Mouse (Mus musculus) neural tube, embryonic 13.5 days (tissue): ENCODE measurements at regions not wholly inside any gene's neighbourhood (a gene's known extent, or its start where the extent isn't known, plus 50 kb on each side); places are given as distances from the start of the nearest gene placed in this dataset.

Source experiments
- ATAC-seq: fragments of 200-750 bp; cut with Nextera tagmentation; 2 replicates; pipeline ENCODE4 v1.8.0; 2017; ENCODE audit warnings: low read depth, mild to moderate bottlenecking, moderate TSS enrichment, moderate library complexity
- H3K27ac ChIP-seq: fragments of 300-500 bp; sonication (generic); replicated peaks from 2 replicates; pipeline ENCODE4 v1.5.1; 2015; ENCODE audit warnings: moderate library complexity, mild to moderate bottlenecking, inconsistent platforms
- H3K27me3 ChIP-seq: fragments of 300-500 bp; sonication (generic); 2 replicates; pipeline ENCODE4 v1.6.1; 2015; ENCODE audit warnings: mild to moderate bottlenecking, inconsistent platforms
- H3K36me3 ChIP-seq: fragments of 300-500 bp; sonication (generic); 2 replicates; pipeline ENCODE4 v1.6.1; 2015; ENCODE audit warnings: mild to moderate bottlenecking, inconsistent platforms
- H3K4me1 ChIP-seq: fragments of 300-500 bp; sonication (generic); replicated peaks from 2 replicates; pipeline ENCODE4 v1.6.1; 2015; ENCODE audit warnings: inconsistent platforms
- H3K4me2 ChIP-seq: fragments of 300-500 bp; sonication (generic); 2 replicates; pipeline ENCODE4 v1.6.1; 2015; ENCODE audit warnings: inconsistent platforms, mild to moderate bottlenecking, moderate library complexity
- H3K4me3 ChIP-seq: fragments of 300-500 bp; sonication (generic); 2 replicates; pipeline ENCODE4 v1.5.1; 2015; ENCODE audit warnings: mild to moderate bottlenecking, inconsistent platforms
- H3K9ac ChIP-seq: fragments of 300-500 bp; sonication (generic); 2 replicates; pipeline ENCODE4 v1.6.1; 2015; ENCODE audit warnings: moderate library complexity, mild to moderate bottlenecking, inconsistent platforms
- H3K9me3 ChIP-seq: fragments of 300-500 bp; sonication (generic); 2 replicates; pipeline ENCODE4 v1.6.1; 2016; ENCODE audit warnings: inconsistent platforms
- WGBS: fragments of 180-500 bp; shearing (Covaris S2); methylation state at CpG from one replicate; pipeline ENCODE4 v1.1.7; 2015; 5-methylcytosine and 5-hydroxymethylcytosine counted together

GRCm38 (mm10) chr5:85677872-85678271 lies 387.5 kb downstream of the Cenpc1 start:
- Histone ChIP-seq H3K36me3 (no peaks in the 10 kb centered on the region), H3K27me3 (no peaks in the 10 kb centered on the region), H3K4me2 (no peak overlapping the region), H3K4me3 (no peak overlapping the region), H3K9ac (no peak overlapping the region), H3K9me3 (no peaks in the 10 kb centered on the region), H3K4me1 (no peaks in the 10 kb centered on the region), H3K27ac (no peak overlapping the region)
- WGBS: 86% methylated on average over 4 of the region's 4 CpGs
- ATAC-seq: no peak

GRCm38 (mm10) chr5:85671121-85671520 lies 394.3 kb downstream of the Cenpc1 start:
- no peaks in the 10 kb centered on the region for H3K4me1 ChIP-seq
- no peak overlapping the region for H3K9ac ChIP-seq
- no peaks in the 10 kb centered on the region for H3K27me3 ChIP-seq
- H3K4me3 ChIP-seq: no peak overlapping the region
- no peaks in the 10 kb centered on the region for H3K9me3 ChIP-seq
- 83% methylated on average over 1 of the region's 1 CpGs for WGBS
- H3K4me2 ChIP-seq: no peak overlapping the region
- no peak overlapping the region for H3K27ac ChIP-seq
- no peaks in the 10 kb centered on the region for H3K36me3 ChIP-seq
- no peak for ATAC-seq

GRCm38 (mm10) chr5:85661487-85661886 lies 403.9 kb downstream of the Cenpc1 start:
- no peak for ATAC-seq
- 15% methylated on average over 5 of the region's 5 CpGs for WGBS
- H3K9ac ChIP-seq: no peak overlapping the region

GRCm38 (mm10) chr5:85621078-85621477 lies 444.3 kb downstream of the Cenpc1 start:
- Histone ChIP-seq H3K9me3 (no peaks in the 10 kb centered on the region), H3K4me2 (no peak overlapping the region), H3K4me1 (no peaks in the 10 kb centered on the region), H3K27me3 (no peaks in the 10 kb centered on the region), H3K4me3 (no peak overlapping the region), H3K9ac (no peak overlapping the region), H3K36me3 (no peaks in the 10 kb centered on the region), H3K27ac (no peak overlapping the region)
- WGBS: 59% methylated on average over 2 of the region's 2 CpGs
- no peak for ATAC-seq

More at GRCm38 (mm10) chr5:85661487-85661886, 403.9 kb downstream of the Cenpc1 start:
- Histone ChIP-seq H3K4me2 (no peak overlapping the region), H3K4me1 (no peaks in the 10 kb centered on the region), H3K9me3 (no peaks in the 10 kb centered on the region), H3K36me3 (no peaks in the 10 kb centered on the region), H3K27me3 (no peaks in the 10 kb centered on the region), H3K4me3 (no peak overlapping the region), H3K27ac (no peak overlapping the region)

GRCm38 (mm10) chr5:85614783-85615182 lies 450.6 kb downstream of the Cenpc1 start:
- no peak for ATAC-seq
- H3K36me3 ChIP-seq: no peaks in the 10 kb centered on the region
- no peak overlapping the region for H3K4me2 ChIP-seq
- no peaks in the 10 kb centered on the region for H3K4me1 ChIP-seq
- H3K27me3 ChIP-seq: no peaks in the 10 kb centered on the region
- H3K9me3 ChIP-seq: no peaks in the 10 kb centered on the region
- H3K27ac ChIP-seq: no peak overlapping the region
- WGBS: 69% methylated on average over 3 of the region's 3 CpGs
- H3K4me3 ChIP-seq: no peak overlapping the region
- no peak overlapping the region for H3K9ac ChIP-seq

GRCm38 (mm10) chr5:85612606-85613005 lies 452.8 kb downstream of the Cenpc1 start:
- no peak overlapping the region for H3K4me3 ChIP-seq
- whole genome bisulfite sequencing: 85% methylated on average over 4 of the region's 4 CpGs
- H3K4me1 ChIP-seq: peaks cover 4% of the 10 kb centered on the region; the same call in 1 of the 2 replicates
- no peaks in the 10 kb centered on the region for H3K9me3 ChIP-seq
- no peak for ATAC-seq
- H3K36me3 ChIP-seq: no peaks in the 10 kb centered on the region
- no peak overlapping the region for H3K4me2 ChIP-seq
- H3K27ac ChIP-seq: no peak overlapping the region
- H3K27me3 ChIP-seq: no peaks in the 10 kb centered on the region
- H3K9ac ChIP-seq: no peak overlapping the region

- no peaks in the 10 kb centered on the region for H3K36me3 ChIP-seq
- no peaks in the 10 kb centered on the region for H3K9me3 ChIP-seq
- ATAC-seq: no peak
- no peaks in the 10 kb centered on the region for H3K27me3 ChIP-seq
- H3K4me3 ChIP-seq: no peak overlapping the region
- H3K4me2 ChIP-seq: no peak overlapping the region
- no peak overlapping the region for H3K9ac ChIP-seq
- peaks cover 4% of the 10 kb centered on the region; the same call in 1 of the 2 replicates for H3K4me1 ChIP-seq
- H3K27ac ChIP-seq: no peak overlapping the region
- whole genome bisulfite sequencing: 48% methylated on average over 4 of the region's 4 CpGs
Observed at GRCm38 (mm10) chr5:85609104-85609503, 456.3 kb downstream of the Cenpc1 start.

GRCm38 (mm10) chr5:85598164-85598563 lies 467.2 kb downstream of the Cenpc1 start:
- Histone ChIP-seq H3K4me1 (no peaks in the 10 kb centered on the region), H3K27me3 (no peaks in the 10 kb centered on the region), H3K27ac (no peak overlapping the region), H3K36me3 (no peaks in the 10 kb centered on the region), H3K9me3 (no peaks in the 10 kb centered on the region), H3K9ac (no peak overlapping the region), H3K4me3 (no peak overlapping the region), H3K4me2 (no peak overlapping the region)
- ATAC-seq: no peak

GRCm38 (mm10) chr5:85595082-85595447 lies 470.3 kb downstream of the Cenpc1 start:
- Histone ChIP-seq H3K9me3 (no peaks in the 10 kb centered on the region), H3K9ac (no peak overlapping the region), H3K4me3 (no peak overlapping the region), H3K36me3 (no peaks in the 10 kb centered on the region), H3K4me1 (no peaks in the 10 kb centered on the region), H3K27me3 (no peaks in the 10 kb centered on the region), H3K4me2 (no peak overlapping the region), H3K27ac (no peak overlapping the region)
- 67% methylated on average over 1 of the region's 1 CpGs for WGBS
- no peak for ATAC-seq

GRCm38 (mm10) chr5:85594413-85595081 lies 470.8 kb downstream of the Cenpc1 start:
- H3K27ac ChIP-seq: no peak overlapping the region
- H3K36me3 ChIP-seq: no peaks in the 10 kb centered on the region
- H3K9me3 ChIP-seq: no peaks in the 10 kb centered on the region
- H3K27me3 ChIP-seq: no peaks in the 10 kb centered on the region
- no peak overlapping the region for H3K4me3 ChIP-seq
- H3K4me2 ChIP-seq: no peak overlapping the region
- no peak for ATAC-seq
- WGBS: 76% methylated on average over 4 of the region's 4 CpGs
- H3K4me1 ChIP-seq: no peaks in the 10 kb centered on the region
- no peak overlapping the region for H3K9ac ChIP-seq

- Histone ChIP-seq H3K4me2 (no peak overlapping the region), H3K27ac (no peak overlapping the region), H3K36me3 (no peaks in the 10 kb centered on the region), H3K9ac (no peak overlapping the region), H3K9me3 (no peaks in the 10 kb centered on the region), H3K27me3 (no peaks in the 10 kb centered on the region), H3K4me1 (no peaks in the 10 kb centered on the region), H3K4me3 (no peak overlapping the region)
- WGBS: 84% methylated on average over 3 of the region's 3 CpGs
- no peak for ATAC-seq
Observed at GRCm38 (mm10) chr5:85592236-85592635, 473.1 kb downstream of the Cenpc1 start.

- no peak for ATAC-seq
- Histone ChIP-seq H3K9me3 (no peaks in the 10 kb centered on the region), H3K27ac (no peak overlapping the region), H3K4me2 (no peak overlapping the region), H3K4me3 (no peak overlapping the region), H3K36me3 (no peaks in the 10 kb centered on the region), H3K9ac (no peak overlapping the region), H3K27me3 (no peaks in the 10 kb centered on the region), H3K4me1 (no peaks in the 10 kb centered on the region)
- WGBS: 34% methylated on average over 3 of the region's 3 CpGs
Observed at GRCm38 (mm10) chr5:85586727-85587126, 478.7 kb downstream of the Cenpc1 start.

- Histone ChIP-seq H3K4me3 (no peak overlapping the region), H3K27ac (no peak overlapping the region), H3K9ac (no peak overlapping the region), H3K4me1 (no peaks in the 10 kb centered on the region), H3K27me3 (no peaks in the 10 kb centered on the region), H3K4me2 (no peak overlapping the region), H3K9me3 (no peaks in the 10 kb centered on the region), H3K36me3 (no peaks in the 10 kb centered on the region)
- ATAC-seq: no peak
Observed at GRCm38 (mm10) chr5:85572531-85572930, 492.9 kb downstream of the Cenpc1 start.
